Mouse (Mus musculus) cerebellum, postnatal 25 days (tissue): ENCODE measurements at regions not wholly inside any gene's neighbourhood (a gene's known extent, or its start where the extent isn't known, plus 50 kb on each side); places are given as distances from the start of the nearest gene placed in this dataset.
"Not testable (repeated sequence)": the region's sequence is repeated elsewhere in the genome, so short reads cannot be mapped to it uniquely, and the experiment has no call there.

Source experiments
- DNase-seq, 2 experiments: peaks; one replicate each; pipeline ENCODE4 v3.0.0; 2021; ENCODE audit warnings: mixed read lengths in 2 of 2

GRCm38 (mm10) chr3:130819031-130819836, 89.0 kb upstream of the Rpl34 start:
- peak in 1 of 2 experiments; percentile 16 for DNase-seq

- peak; percentile 88 to 94 for DNase-seq
Measured at GRCm38 (mm10) chr3:130818467-130819030, 88.4 kb upstream of the Rpl34 start.

GRCm38 (mm10) chr3:130809696-130810665, 79.8 kb upstream of the Rpl34 start:
- DNase-seq = no peak

- no peak for DNase-seq
Measured at GRCm38 (mm10) chr3:130805345-130805744, 75.1 kb upstream of the Rpl34 start.

GRCm38 (mm10) chr3:130804327-130804662, 74.1 kb upstream of the Rpl34 start:
- no peak for DNase-seq

- DNase-seq = no peak
Measured at GRCm38 (mm10) chr3:130803591-130804326, 73.6 kb upstream of the Rpl34 start.

GRCm38 (mm10) chr3:130800016-130800415, 69.8 kb upstream of the Rpl34 start:
- DNase-seq = no peak

- not testable (repeated sequence) for DNase-seq
Measured at GRCm38 (mm10) chr3:130797956-130798355, 67.8 kb upstream of the Rpl34 start.

- no peak for DNase-seq
Measured at GRCm38 (mm10) chr3:130796531-130796930, 66.3 kb upstream of the Rpl34 start.

GRCm38 (mm10) chr3:130795396-130795795, 65.2 kb upstream of the Rpl34 start:
- no peak for DNase-seq

- DNase-seq = no peak
Measured at GRCm38 (mm10) chr3:130794142-130794925, 64.1 kb upstream of the Rpl34 start.

GRCm38 (mm10) chr3:130780706-130781240, 50.6 kb upstream of the Rpl34 start:
- DNase-seq = no peak
